9 mouse cellular contexts compared by ENCODE assay signal in genomic region chr17:87391242-87391641, GRCm38 (mm10). TPM values are rescaled to one million over a fixed set of nuclear protein-coding genes. Genes with fewer than 3 reads are reported as not detected.
A peak's percentile ranks its signal among the peaks of the same experiment; 100 is the strongest.
DNase-seq lines count a peak whose midpoint lies in the region; ATAC-seq lines count a peak whose summit lies in the region.
"Had no signal": no experiment of that assay in that cellular context is flagged by ENCODE, and none has a peak within 500 bp of the region (broad histone marks: within the 10 kb centered on the region; RNA-seq: fewer than 3 reads in every experiment).

No protein-coding gene starts in this region.

- no peak overlapping the region for H3K4me3 ChIP-seq in forebrain, embryonic 11.5 days (ENCODE audit: low read depth, low read length)
- H3K4me3 ChIP-seq in forebrain, embryonic 13.5 days = no peak overlapping the region
- H3K4me3 ChIP-seq in neural tube, embryonic 13.5 days = no peak overlapping the region
- no peak overlapping the region for H3K4me3 ChIP-seq in neural tube, embryonic 15.5 days (replicated peaks)

- no peaks in the 10 kb centered on the region for H3K4me1 ChIP-seq in forebrain, embryonic 11.5 days (replicated peaks; ENCODE audit: control insufficient read depth, insufficient read depth, low read length)
- peaks cover 12% of the 10 kb centered on the region for H3K4me1 ChIP-seq in forebrain, embryonic 13.5 days
- H3K4me1 ChIP-seq in neural tube, embryonic 13.5 days (replicated peaks) = peaks cover 9% of the 10 kb centered on the region
- peaks cover 7% of the 10 kb centered on the region; the same call in 1 of the 2 replicates for H3K4me1 ChIP-seq in neural tube, embryonic 15.5 days

- no peaks in the 10 kb centered on the region for H3K36me3 ChIP-seq in forebrain, embryonic 11.5 days (ENCODE audit: control insufficient read depth, insufficient read depth, low read length)
- H3K36me3 ChIP-seq in forebrain, embryonic 13.5 days (ENCODE audit: poor library complexity, severe bottlenecking) = no peaks in the 10 kb centered on the region
- no peaks in the 10 kb centered on the region for H3K36me3 ChIP-seq in neural tube, embryonic 13.5 days
- no peaks in the 10 kb centered on the region for H3K36me3 ChIP-seq in neural tube, embryonic 15.5 days

- no peaks in the 10 kb centered on the region for H3K9me3 ChIP-seq in forebrain, embryonic 11.5 days (ENCODE audit: control insufficient read depth, low read length)
- no peaks in the 10 kb centered on the region for H3K9me3 ChIP-seq in forebrain, embryonic 13.5 days (replicated peaks)
- no peaks in the 10 kb centered on the region for H3K9me3 ChIP-seq in neural tube, embryonic 13.5 days
- no peaks in the 10 kb centered on the region for H3K9me3 ChIP-seq in neural tube, embryonic 15.5 days (replicated peaks)

- no peak overlapping the region for H3K4me2 ChIP-seq in forebrain, embryonic 11.5 days (ENCODE audit: low read depth, low read length, severe bottlenecking)
- no peak overlapping the region for H3K4me2 ChIP-seq in forebrain, embryonic 13.5 days
- H3K4me2 ChIP-seq in neural tube, embryonic 13.5 days = no peak overlapping the region
- no peak overlapping the region for H3K4me2 ChIP-seq in neural tube, embryonic 15.5 days

- H3K27me3 ChIP-seq in forebrain, embryonic 11.5 days (ENCODE audit: control insufficient read depth, insufficient read depth, low read length) = no peaks in the 10 kb centered on the region
- no peaks in the 10 kb centered on the region for H3K27me3 ChIP-seq in forebrain, embryonic 13.5 days
- H3K27me3 ChIP-seq in neural tube, embryonic 13.5 days = no peaks in the 10 kb centered on the region
- H3K27me3 ChIP-seq in neural tube, embryonic 15.5 days (replicated peaks) = no peaks in the 10 kb centered on the region

- peak; percentile 48 for DNase-seq in forebrain, embryonic 11.5 days (ENCODE audit: low spot score)
- no peak for DNase-seq in neural tube, embryonic 10.5 days (ENCODE audit: extremely low spot score, low spot score)
- peak; percentile 61 to 66 for DNase-seq in heart, postnatal 36 days
- DNase-seq in embryo, embryonic 10 days (ENCODE audit: low spot score) = no peak
- DNase-seq in embryo, embryonic 10.5 days (ENCODE audit: low spot score) = no peak

- WGBS in forebrain, embryonic 11.5 days = 66% methylated on average over 7 of the region's 7 CpGs
- WGBS in forebrain, embryonic 13.5 days = 50% methylated on average over 7 of the region's 7 CpGs
- 39% methylated on average over 7 of the region's 7 CpGs for WGBS in neural tube, embryonic 13.5 days
- 44% methylated on average over 7 of the region's 7 CpGs for WGBS in neural tube, embryonic 15.5 days

- H3K27ac ChIP-seq in forebrain, embryonic 11.5 days (ENCODE audit: low read depth, low read length) = no peak overlapping the region
- H3K27ac ChIP-seq in forebrain, embryonic 13.5 days = no peak overlapping the region
- peak overlapping the region; percentile 28; the same call in 1 of the 2 replicates for H3K27ac ChIP-seq in neural tube, embryonic 13.5 days (replicated peaks)
- H3K27ac ChIP-seq in neural tube, embryonic 15.5 days (replicated peaks) = peak overlapping the region; percentile 45; the same call in 1 of the 2 replicates

- H3K9ac ChIP-seq in forebrain, embryonic 11.5 days (ENCODE audit: low read length) = no peak overlapping the region
- H3K9ac ChIP-seq in forebrain, embryonic 13.5 days = no peak overlapping the region
- no peak overlapping the region for H3K9ac ChIP-seq in neural tube, embryonic 13.5 days
- no peak overlapping the region for H3K9ac ChIP-seq in neural tube, embryonic 15.5 days (replicated peaks)

- ATAC-seq in forebrain, embryonic 11.5 days (replicated peaks; ENCODE audit: low FRiP score) = no peak
- ATAC-seq in forebrain, embryonic 13.5 days = no peak
- no peak for ATAC-seq in neural tube, embryonic 13.5 days (ENCODE audit: low read depth)
- no peak for ATAC-seq in neural tube, embryonic 15.5 days (ENCODE audit: low FRiP score)

- intact Hi-C loops in heart, postnatal 36 days (cut with DNase I) = loop anchor here (2.0 to 5.0 kb wide), 2 partner anchors 56 to 284 kb away; partner anchors contain the start of genes Calm2 and Socs5

RNA-seq across cellular contexts. Expression of gene Stpg4, which starts 36.3 kb away (rescaled TPM):
- not detected in 2 replicates for polyA plus RNA-seq in forebrain, embryonic 11.5 days (2014; fragmentation: Nextera tagmentation; extraction: Ambion mirVana)
- polyA plus RNA-seq in forebrain, embryonic 13.5 days (2015; fragmentation: Nextera tagmentation; extraction: Ambion mirVana) = not detected in 2 replicates
- 0.78 TPM in 1 of 2 replicates, not detected in the other for polyA plus RNA-seq in neural tube, embryonic 13.5 days (2015; fragmentation: Nextera tagmentation; extraction: Ambion mirVana)
- not detected for total RNA-seq in heart, postnatal 36 days (2021)
- 0.26 TPM in 1 of 2 replicates, not detected in the other for polyA plus RNA-seq in neural tube, embryonic 15.5 days (2015; fragmentation: Nextera tagmentation; extraction: Ambion mirVana)
- polyA plus RNA-seq: embryonic facial prominence, embryonic 11.5 days had no signal

RNA-seq across cellular contexts. Expression of gene Calm2, which starts 55.5 kb away (rescaled TPM):
- 1,239 and 1,306 TPM in 2 replicates for polyA plus RNA-seq in forebrain, embryonic 11.5 days (2014; fragmentation: Nextera tagmentation; extraction: Ambion mirVana)
- polyA plus RNA-seq in forebrain, embryonic 13.5 days (2015; fragmentation: Nextera tagmentation; extraction: Ambion mirVana) = 1,676 and 1,701 TPM in 2 replicates
- 2,810 and 2,954 TPM in 2 replicates for polyA plus RNA-seq in neural tube, embryonic 13.5 days (2015; fragmentation: Nextera tagmentation; extraction: Ambion mirVana)
- 100 to 1,000 TPM; 133 to 154 TPM for total RNA-seq in heart, postnatal 36 days (2021)
- polyA plus RNA-seq in neural tube, embryonic 15.5 days (2015; fragmentation: Nextera tagmentation; extraction: Ambion mirVana) = 3,061 and 3,386 TPM in 2 replicates

Comparison
In these comparisons a context has a peak if more than half of its experiments do, and no peak if none do; other contexts are left out.
1. DNase-seq: peak in forebrain, embryonic 11.5 days (single experiment) and heart, postnatal 36 days (2 of 2); none in neural tube, embryonic 10.5 days (single experiment), embryo, embryonic 10 days (single experiment) and embryo, embryonic 10.5 days (single experiment).
2. H3K27ac ChIP-seq: peak in neural tube, embryonic 13.5 days (single experiment) and neural tube, embryonic 15.5 days (single experiment); none in forebrain, embryonic 11.5 days (single experiment) and forebrain, embryonic 13.5 days (single experiment).